Mouse (Mus musculus): ENCODE results near the gene Gipr.
"Not testable (repeated sequence)": the region's sequence is repeated elsewhere in the genome, so short reads cannot be mapped to it uniquely, and the experiment has no call there.

Gipr gene

GRCm38 (mm10) chr7:19178035-19178434, 12.1 kb upstream of the Gipr start:
- peak; percentile 79 for DNase-seq

- DNase-seq, result peak; percentile 66
These were observed 11.3 kb upstream of the Gipr start for GRCm38 (mm10) chr7:19177216-19177615.

GRCm38 (mm10) chr7:19176516-19176947, 10.6 kb upstream of the Gipr start:
- no peak for DNase-seq

GRCm38 (mm10) chr7:19175708-19176515, 10.0 kb upstream of the Gipr start, which contains the start of gene Eml2:
TSS of gene Eml2 (plus strand) at chr7:19176421.
- peak; percentile 92 for DNase-seq

GRCm38 (mm10) chr7:19172874-19173273, 6.9 kb upstream of the Gipr start:
- peak; percentile 74 for DNase-seq

GRCm38 (mm10) chr7:19171831-19172230, 5.9 kb upstream of the Gipr start:
- DNase-seq, result peak; percentile 57

- DNase-seq, result no peak
These were observed 4.2 kb upstream of the Gipr start for GRCm38 (mm10) chr7:19170142-19170541.

- DNase-seq, result no peak
These were observed 3.6 kb upstream of the Gipr start for GRCm38 (mm10) chr7:19169506-19169905.

- DNase-seq, result peak; percentile 5
These were observed 1.1 kb upstream of the Gipr start for GRCm38 (mm10) chr7:19166990-19167389.

- peak; percentile 11 for DNase-seq
These were observed 949 bp downstream of the Gipr start for GRCm38 (mm10) chr7:19164978-19165377.

GRCm38 (mm10) chr7:19164189-19164588, 1.7 kb downstream of the Gipr start:
- DNase-seq, result no peak

GRCm38 (mm10) chr7:19163752-19164151, 2.2 kb downstream of the Gipr start:
- no peak for DNase-seq

GRCm38 (mm10) chr7:19162928-19163327, 3.0 kb downstream of the Gipr start:
- DNase-seq, result no peak

- DNase-seq, result no peak
These were observed 5.8 kb downstream of the Gipr start for GRCm38 (mm10) chr7:19160115-19160514.

GRCm38 (mm10) chr7:19159411-19159810, 6.5 kb downstream of the Gipr start:
- DNase-seq, result peak; percentile 46

GRCm38 (mm10) chr7:19158601-19159000, 7.3 kb downstream of the Gipr start:
- no peak for DNase-seq

GRCm38 (mm10) chr7:19157160-19157800, 8.6 kb downstream of the Gipr start:
- DNase-seq, result peak; percentile 93

GRCm38 (mm10) chr7:19155825-19156475, 10.0 kb downstream of the Gipr start:
- DNase-seq, result no peak

- no peak for DNase-seq
These were observed 11.1 kb downstream of the Gipr start for GRCm38 (mm10) chr7:19154796-19155195.

- not testable (repeated sequence) for DNase-seq
These were observed 14.8 kb downstream of the Gipr start for GRCm38 (mm10) chr7:19151121-19151520.

- DNase-seq, result peak; percentile 95
These were observed 16.3 kb downstream of the Gipr start, which contains the start of gene Snrpd2 for GRCm38 (mm10) chr7:19149626-19150025. TSS of gene Snrpd2 (plus strand) at chr7:19149722.

- DNase-seq, result peak; percentile 99
These were observed 16.9 kb downstream of the Gipr start, which contains the start of gene Qpctl for GRCm38 (mm10) chr7:19148875-19149541. TSS of gene Qpctl (minus strand) at chr7:19149291.

Measured in cerebellum, adult 9-11 months (tissue).